Mouse (Mus musculus) embryonic fibroblast, embryonic 13.5 days (primary cell): ENCODE measurements at regions not wholly inside any gene's neighbourhood (a gene's known extent, or its start where the extent isn't known, plus 50 kb on each side); places are given as distances from the start of the nearest gene placed in this dataset.

Experiments
- H3K27ac ChIP-seq: 2 replicates; pipeline ENCODE4 v1.5.1; 2012; ENCODE audit warnings: low read length, control low read depth, inconsistent platforms; ENCODE audit not compliant: insufficient read depth
- H3K4me1 ChIP-seq: 2 replicates; pipeline ENCODE4 v1.6.1; 2011; ENCODE audit warnings: low read length; ENCODE audit not compliant: control insufficient read depth, insufficient read depth
- H3K4me3 ChIP-seq: 2 replicates; pipeline ENCODE4 v1.5.1; 2011; ENCODE audit warnings: mild to moderate bottlenecking, control low read depth, low read length; ENCODE audit not compliant: insufficient read depth
- CTCF ChIP-seq: IDR thresholded peaks from 2 replicates; pipeline ENCODE4 v1.5.1; 2011; ENCODE audit warnings: mild to moderate bottlenecking, control low read depth, low read length, moderate library complexity, borderline replicate concordance; ENCODE audit not compliant: insufficient read depth
- POLR2A ChIP-seq: IDR thresholded peaks from 2 replicates; pipeline ENCODE4 v1.6.1; 2011; ENCODE audit warnings: low read depth, mild to moderate bottlenecking, control low read depth, low read length, moderate library complexity

GRCm38 (mm10) chr9:13905086-13905669 lies 77.7 kb downstream of the Fam76b start:
- Histone ChIP-seq H3K27ac (no peak overlapping the region), H3K4me1 (peaks cover 2% of the 10 kb centered on the region; the same call in 1 of the 2 replicates), H3K4me3 (no peak overlapping the region)
- TF ChIP-seq CTCF, result no peak
- TF ChIP-seq POLR2A, result no peak

- Histone ChIP-seq H3K27ac (no peak overlapping the region), H3K4me3 (no peak overlapping the region), H3K4me1 (peaks cover 2% of the 10 kb centered on the region; the same call in 1 of the 2 replicates)
- TF ChIP-seq POLR2A, result no peak
- no peak for TF ChIP-seq CTCF
Observed at GRCm38 (mm10) chr9:13906736-13907135, 79.2 kb downstream of the Fam76b start.

DNA sequence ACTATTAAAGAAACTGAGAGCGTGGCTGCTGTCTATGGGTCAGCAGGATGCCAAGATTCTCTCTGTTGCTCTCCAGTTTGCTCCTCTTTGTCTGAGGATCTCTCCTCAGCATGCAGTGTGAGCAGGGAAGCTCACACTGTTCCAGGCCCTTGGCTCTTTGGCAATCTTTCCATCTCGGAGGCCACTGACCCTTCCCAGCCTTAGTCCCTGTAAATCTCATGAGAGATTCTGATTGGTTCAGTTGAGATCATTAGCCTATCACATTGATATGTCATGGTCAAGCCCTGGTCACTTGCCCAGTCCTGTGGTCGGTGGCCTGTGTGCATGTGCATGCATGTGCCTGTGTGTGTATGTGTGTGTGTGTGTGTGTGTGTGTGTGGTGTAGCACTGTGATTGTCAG lies 82.1 kb downstream of the Fam76b start:
- no peak for TF ChIP-seq CTCF
- TF ChIP-seq POLR2A, result no peak
- no peak overlapping the region for H3K4me3 ChIP-seq
- no peak overlapping the region for H3K27ac ChIP-seq
- H3K4me1 ChIP-seq, result no peaks in the 10 kb centered on the region

DNA sequence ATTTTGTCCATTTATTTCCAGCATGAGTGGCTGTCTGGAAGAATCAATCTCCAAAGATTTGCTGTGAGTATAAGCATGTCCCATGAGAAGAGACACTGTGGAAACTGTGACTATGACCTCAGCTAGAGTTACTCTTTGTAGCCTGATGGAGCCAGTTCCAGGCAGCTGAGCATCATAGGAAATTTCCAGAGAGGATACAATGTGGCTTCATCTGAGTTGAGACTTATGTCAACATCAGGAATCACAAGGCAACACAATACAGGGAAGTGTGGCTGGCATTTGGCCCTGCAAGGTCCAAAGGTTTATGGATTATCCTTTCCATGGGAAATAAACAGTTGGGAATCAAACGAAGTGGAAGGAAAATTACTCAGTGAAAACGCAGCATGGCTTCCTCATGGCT lies 82.6 kb downstream of the Fam76b start:
- Histone ChIP-seq H3K27ac (no peak overlapping the region), H3K4me3 (no peak overlapping the region), H3K4me1 (no peaks in the 10 kb centered on the region)
- TF ChIP-seq POLR2A (no peak), CTCF (no peak)

DNA sequence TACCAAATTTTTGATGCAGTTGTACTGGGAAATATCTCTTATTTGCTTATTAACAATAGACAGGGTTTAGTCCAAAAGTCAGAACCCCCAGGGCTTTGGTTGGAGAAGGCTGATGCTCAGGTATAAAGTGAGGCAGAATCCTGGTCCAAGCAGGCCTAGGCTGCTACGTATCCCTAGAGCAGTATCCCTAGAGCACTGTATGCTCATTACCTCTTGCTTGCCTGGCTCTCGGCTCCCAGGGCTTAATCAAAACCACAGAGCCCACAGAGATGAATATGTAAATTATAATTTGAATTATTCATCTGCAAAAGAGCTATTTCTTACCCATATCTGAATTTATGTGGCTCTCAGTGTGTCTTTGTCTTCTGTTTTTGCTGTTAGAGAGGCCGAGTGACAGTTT lies 85.9 kb downstream of the Fam76b start:
- Histone ChIP-seq H3K27ac (no peak overlapping the region), H3K4me3 (no peak overlapping the region), H3K4me1 (no peaks in the 10 kb centered on the region)
- TF ChIP-seq POLR2A (no peak), CTCF (no peak)

- Histone ChIP-seq H3K4me3 (no peak overlapping the region), H3K4me1 (no peaks in the 10 kb centered on the region), H3K27ac (no peak overlapping the region)
- no peak for TF ChIP-seq POLR2A
- TF ChIP-seq CTCF, result no peak
Observed at GRCm38 (mm10) chr9:13914131-13914530, 86.6 kb downstream of the Fam76b start.

DNA sequence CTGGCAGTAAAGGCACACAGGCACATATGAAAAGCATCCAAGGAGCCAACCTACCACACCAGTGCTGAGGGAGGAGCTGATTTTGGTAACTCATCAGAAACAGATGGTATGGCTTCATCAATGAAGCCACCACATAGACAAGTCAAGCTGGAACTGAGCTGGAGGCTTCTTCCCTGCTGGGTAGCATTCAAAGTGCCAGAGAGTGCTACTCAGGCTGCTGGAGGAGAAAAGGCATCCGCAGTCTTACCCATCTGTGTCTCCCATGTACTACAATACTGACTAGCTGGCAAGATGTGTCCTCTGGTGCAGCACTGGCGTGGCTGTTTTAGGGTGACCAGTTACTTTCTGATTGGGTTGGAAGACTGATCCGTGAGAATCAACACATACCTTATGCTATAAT lies 87.3 kb downstream of the Fam76b start:
- Histone ChIP-seq H3K4me1 (no peaks in the 10 kb centered on the region), H3K27ac (no peak overlapping the region), H3K4me3 (no peak overlapping the region)
- TF ChIP-seq POLR2A (no peak), CTCF (no peak)

- Histone ChIP-seq H3K4me3 (no peak overlapping the region), H3K27ac (no peak overlapping the region), H3K4me1 (no peaks in the 10 kb centered on the region)
- TF ChIP-seq POLR2A (no peak), CTCF (no peak)
Observed at GRCm38 (mm10) chr9:13916837-13917236, 89.3 kb downstream of the Fam76b start.

DNA sequence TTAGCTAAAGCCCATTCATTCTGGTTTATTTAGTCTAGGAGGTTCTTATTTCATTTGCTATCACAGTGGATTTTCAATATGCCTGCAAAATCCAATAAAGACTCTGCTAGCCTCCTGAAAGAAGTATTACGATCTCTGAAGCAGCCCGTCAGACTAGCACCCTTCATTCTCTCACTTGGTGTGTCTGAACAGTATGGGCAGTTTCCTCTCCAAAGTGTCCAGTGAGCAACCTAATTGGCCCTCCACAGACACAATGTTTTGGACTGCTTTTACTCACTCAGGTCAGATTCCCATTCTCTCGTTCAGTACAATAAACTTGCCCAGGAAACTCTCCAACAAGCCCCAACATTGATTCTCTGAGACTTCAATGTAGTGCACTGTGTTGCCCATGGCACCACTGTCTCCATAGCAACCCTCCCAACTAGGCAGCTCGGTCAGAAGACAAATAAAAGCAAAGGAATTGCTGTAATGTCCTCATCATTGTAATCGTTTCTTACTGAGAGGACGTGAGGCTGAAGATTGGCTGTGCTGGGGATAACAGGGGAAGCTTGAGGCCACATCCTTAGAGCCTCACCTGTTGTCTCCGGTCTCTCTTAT lies 91.2 kb downstream of the Fam76b start:
- Histone ChIP-seq H3K4me1 (no peaks in the 10 kb centered on the region), H3K4me3 (no peak overlapping the region), H3K27ac (no peak overlapping the region)
- TF ChIP-seq POLR2A (no peak), CTCF (no peak)

- Histone ChIP-seq H3K27ac (no peak overlapping the region; the same call in 1 of the 2 replicates), H3K4me3 (no peak overlapping the region), H3K4me1 (no peaks in the 10 kb centered on the region)
- TF ChIP-seq POLR2A (no peak), CTCF (no peak)
Observed at GRCm38 (mm10) chr9:13919739-13920410, 92.4 kb downstream of the Fam76b start.

- Histone ChIP-seq H3K4me1 (no peaks in the 10 kb centered on the region), H3K27ac (no peak overlapping the region), H3K4me3 (no peak overlapping the region)
- TF ChIP-seq CTCF, result no peak
- no peak for TF ChIP-seq POLR2A
Observed at GRCm38 (mm10) chr9:13920623-13921022, 93.1 kb downstream of the Fam76b start.
